Mouse (Mus musculus) liver, postnatal 0 days (tissue): ENCODE results near the gene Vmn2r87. TPM values are rescaled to one million over a fixed set of nuclear protein-coding genes. Genes with fewer than 3 reads are reported as not detected.
"Not testable (repeated sequence)": the region's sequence is repeated elsewhere in the genome, so short reads cannot be mapped to it uniquely, and the experiment has no call there.

Experiments
- ATAC-seq: fragments of 200-750 bp; cut with Nextera tagmentation; 2 replicates; pipeline ENCODE4 v1.8.0; 2017; ENCODE audit warnings: mild to moderate bottlenecking, moderate library complexity
- DNase-seq: peaks from one replicate; pipeline ENCODE4 v3.0.0-alpha.2; 2016
- H3K27ac ChIP-seq: fragments of 300-500 bp; sonication (generic); 2 replicates; pipeline ENCODE4 v1.5.1; 2014; ENCODE audit warnings: antibody characterized with exemption, moderate library complexity, mild to moderate bottlenecking, low read depth
- H3K27me3 ChIP-seq: fragments of 300-500 bp; sonication (generic); 2 replicates; pipeline ENCODE4 v1.6.1; 2014; ENCODE audit warnings: low read length, control low read depth, mixed read lengths; ENCODE audit not compliant: insufficient read depth
- H3K36me3 ChIP-seq: fragments of 300-500 bp; sonication (generic); replicated peaks from 2 replicates; pipeline ENCODE4 v1.6.1; 2014; ENCODE audit warnings: mild to moderate bottlenecking, control low read depth, low read length, moderate library complexity, mixed read lengths; ENCODE audit not compliant: insufficient read depth
- H3K4me1 ChIP-seq: fragments of 300-500 bp; sonication (generic); 2 replicates; pipeline ENCODE4 v1.6.1; 2014; ENCODE audit warnings: antibody characterized with exemption, mild to moderate bottlenecking, control low read depth; ENCODE audit not compliant: insufficient read depth
- H3K4me2 ChIP-seq: fragments of 300-500 bp; sonication (generic); 2 replicates; pipeline ENCODE4 v1.6.1; 2014; ENCODE audit warnings: low read depth, mild to moderate bottlenecking, low read length, moderate library complexity, mixed read lengths
- H3K4me3 ChIP-seq: fragments of 300-500 bp; sonication (generic); 2 replicates; pipeline ENCODE4 v1.5.1; 2014; ENCODE audit warnings: low read depth, low read length
- H3K9ac ChIP-seq: fragments of 300-500 bp; sonication (generic); replicated peaks from 2 replicates; pipeline ENCODE4 v1.6.1; 2014; ENCODE audit warnings: mild to moderate bottlenecking, moderate library complexity
- H3K9me3 ChIP-seq: fragments of 300-500 bp; sonication (generic); 2 replicates; pipeline ENCODE4 v1.6.1; 2016; ENCODE audit warnings: mild to moderate bottlenecking, control low read depth, low read length, mixed read lengths
- CTCF ChIP-seq: sonication (generic); IDR thresholded peaks from 2 replicates; pipeline ENCODE4 v1.5.1; 2016; ENCODE audit warnings: antibody characterized with exemption, low read depth
- EP300 ChIP-seq: IDR thresholded peaks from 2 replicates; pipeline ENCODE4 v1.6.1; 2016; ENCODE audit warnings: antibody characterized with exemption, low read depth, mild to moderate bottlenecking
- WGBS: fragments of 180-500 bp; shearing (Covaris S2); extraction: QIAGEN DNeasy Blood & Tissue Kit; methylation state at CpG from one replicate; pipeline ENCODE4 v1.1.7; 2014; ENCODE audit not compliant: insufficient replicate concordance; 5-methylcytosine and 5-hydroxymethylcytosine counted together
- polyA plus RNA-seq: library from polyadenylated mRNA; unstranded; fragments of >200 nt; fragmentation: Nextera tagmentation; extraction: Ambion mirVana; gene quantifications from 2 replicates; pipeline ENCODE4 v1.2.1, GENCODE M21; 2015

Vmn2r87 gene
- polyA plus RNA-seq, 1 experiment from 2014 or later = not detected

DNA sequence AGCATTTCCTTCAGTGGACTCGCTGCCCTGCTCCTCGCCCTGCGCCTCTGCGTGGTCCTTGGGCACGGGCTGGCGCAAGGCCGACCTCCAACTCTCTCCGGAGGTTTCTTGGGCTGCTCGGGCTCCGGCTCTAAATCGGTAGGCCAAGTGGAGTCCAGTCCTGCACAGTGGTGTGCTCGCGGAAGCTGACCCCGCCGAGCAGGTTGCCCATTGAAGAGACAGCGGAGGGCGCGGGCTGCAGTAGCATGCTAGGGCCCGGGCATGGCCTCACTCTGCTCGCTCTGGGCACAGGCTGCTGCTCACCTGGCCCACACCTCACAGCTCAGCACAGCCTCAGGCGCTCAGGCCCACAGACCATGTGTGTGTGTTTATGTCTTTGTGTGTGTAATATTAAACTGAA is 52.4 kb downstream of the Vmn2r87 start:
- Histone ChIP-seq H3K27me3 (no peaks in the 10 kb centered on the region), H3K36me3 (no peaks in the 10 kb centered on the region), H3K27ac (no peak overlapping the region), H3K4me3 (no peak overlapping the region), H3K4me2 (no peak overlapping the region), H3K4me1 (no peaks in the 10 kb centered on the region), H3K9me3 (no peaks in the 10 kb centered on the region), H3K9ac (no peak overlapping the region)
- TF ChIP-seq CTCF (no peak), EP300 (no peak)
- 86% methylated on average over 21 of the region's 21 CpGs for WGBS
- no peak for ATAC-seq
- DNase-seq = no peak

GRCm38 (mm10) chr10:130434185-130434898 is 62.9 kb downstream of the Vmn2r87 start:
- not testable (repeated sequence) for DNase-seq, H3K9ac ChIP-seq, H3K4me3 ChIP-seq, H3K4me2 ChIP-seq, H3K4me1 ChIP-seq, H3K36me3 ChIP-seq, ATAC-seq, H3K9me3 ChIP-seq, H3K27ac ChIP-seq, H3K27me3 ChIP-seq
- WGBS = 77% methylated on average over 11 of the region's 11 CpGs

- not testable (repeated sequence) for H3K4me3 ChIP-seq, ATAC-seq
Measured at GRCm38 (mm10) chr10:130429603-130430002, 67.6 kb downstream of the Vmn2r87 start, which contains the start of gene Vmn2r85. TSS of gene Vmn2r85 (minus strand) at chr10:130429703.

GRCm38 (mm10) chr10:130422368-130422767 is 74.8 kb downstream of the Vmn2r87 start:
- H3K36me3 ChIP-seq, H3K4me1 ChIP-seq, H3K4me2 ChIP-seq, H3K4me3 ChIP-seq, H3K27ac ChIP-seq, H3K9ac ChIP-seq, H3K9me3 ChIP-seq, DNase-seq, H3K27me3 ChIP-seq, ATAC-seq: not testable (repeated sequence)
- WGBS = 54% methylated on average over 2 of the region's 2 CpGs

More at GRCm38 (mm10) chr10:130429603-130430002, 67.6 kb downstream of the Vmn2r87 start, which contains the start of gene Vmn2r85:
- not testable (repeated sequence) for H3K9me3 ChIP-seq, H3K4me2 ChIP-seq, H3K27me3 ChIP-seq, H3K4me1 ChIP-seq, DNase-seq, H3K27ac ChIP-seq, H3K36me3 ChIP-seq, H3K9ac ChIP-seq

Other genes with a start within 250 kb of the Vmn2r87 start
- gene Neurod4, start 217.2 kb downstream of the Vmn2r87 start, polyA plus RNA-seq = not detected in 2 replicates
- 1.2 and 1.5 TPM in 2 replicates for gene Tespa1, start 174.5 kb downstream of the Vmn2r87 start, polyA plus RNA-seq
- gene Vmn2r84, start 103.1 kb downstream of the Vmn2r87 start, polyA plus RNA-seq = 0.01 TPM in 2 replicates
- gene Vmn2r85, start 67.7 kb downstream of the Vmn2r87 start, polyA plus RNA-seq = not detected in 2 replicates
- gene Vmn2r86, start 41.3 kb downstream of the Vmn2r87 start, polyA plus RNA-seq = not detected in 2 replicates